Mouse (Mus musculus) E14TG2a.4 (cell line): ENCODE results near the gene Nfu1.

Source experiments
- CTCF ChIP-seq: conservative IDR thresholded peaks from 2 replicates; pipeline ENCODE4 v1.5.1; 2014; ENCODE audit warnings: low read length
- NANOG ChIP-seq: IDR thresholded peaks from 2 replicates; pipeline ENCODE4 v1.6.1; 2014; ENCODE audit warnings: borderline replicate concordance, low read length, mixed read lengths
- POU5F1 ChIP-seq: IDR thresholded peaks from 2 replicates; pipeline ENCODE4 v1.6.1; 2014; ENCODE audit warnings: low read length, borderline replicate concordance

GRCm38 (mm10) chr6:86989576-86989975 lies 19.5 kb upstream of the Nfu1 start:
- TF ChIP-seq CTCF: no peak
- TF ChIP-seq NANOG: no peak
- no peak for TF ChIP-seq POU5F1
